Comparison of ENCODE assay signal across 23 mouse cellular contexts in genomic region chr19:12026606-12027005, GRCm38 (mm10). TPM values are rescaled to one million over a fixed set of nuclear protein-coding genes. Genes with fewer than 3 reads are reported as not detected.
DNase-seq lines count a peak whose midpoint lies in the region; ATAC-seq and TF ChIP-seq lines count a peak whose summit lies in the region.
"Had no signal": no experiment of that assay in that cellular context is flagged by ENCODE, and none has a peak within 500 bp of the region (broad histone marks: within the 10 kb centered on the region; RNA-seq: fewer than 3 reads in every experiment).

No protein-coding gene starts in this region.

- TF ChIP-seq POLR2A in thymus, adult 2 months (IDR thresholded peaks at IDR 0.05; ENCODE audit: control insufficient read depth, extremely low read depth, insufficient read depth, low read length, poor library complexity), result no peak

- H3K4me3 ChIP-seq in thymus, adult 2 months (ENCODE audit: control insufficient read depth, insufficient read depth, low read length), result no peak overlapping the region
- H3K4me3 ChIP-seq in G1E (ENCODE audit: low read depth, low read length), result no peak overlapping the region
- H3K4me3 ChIP-seq in left cerebral cortex, adult 2 months, result no peak overlapping the region
- H3K4me3 ChIP-seq: embryonic facial prominence, embryonic 15.5 days; forebrain, embryonic 10.5 days; heart, embryonic 15.5 days; intestine, embryonic 15.5 days; kidney, embryonic 15.5 days; limb, embryonic 13.5 days had no signal

- no peaks in the 10 kb centered on the region for H3K9me3 ChIP-seq in G1E (replicated peaks)
- H3K9me3 ChIP-seq: embryonic facial prominence, embryonic 15.5 days; forebrain, embryonic 10.5 days; heart, embryonic 15.5 days; intestine, embryonic 15.5 days; kidney, embryonic 15.5 days; limb, embryonic 13.5 days had no signal

- intact Hi-C loops in left cerebral cortex, adult 2 months (cut with DNase I), result no loop called here

- no peaks in the 10 kb centered on the region for H3K36me3 ChIP-seq in thymus, adult 2 months (ENCODE audit: control insufficient read depth, insufficient read depth, low read length)
- H3K36me3 ChIP-seq in G1E (replicated peaks), result no peaks in the 10 kb centered on the region
- H3K36me3 ChIP-seq: embryonic facial prominence, embryonic 15.5 days; forebrain, embryonic 10.5 days; heart, embryonic 15.5 days; intestine, embryonic 15.5 days; kidney, embryonic 15.5 days; limb, embryonic 13.5 days had no signal

- WGBS in thymus, adult 2 months, result 5% methylated on average over 2 of the region's 2 CpGs

- H3K27ac ChIP-seq in thymus, adult 2 months (ENCODE audit: control insufficient read depth, insufficient read depth, low read length), result no peak overlapping the region
- H3K27ac ChIP-seq in left cerebral cortex, adult 2 months, result no peak overlapping the region
- H3K27ac ChIP-seq: embryonic facial prominence, embryonic 15.5 days; forebrain, embryonic 10.5 days; heart, embryonic 15.5 days; intestine, embryonic 15.5 days; kidney, embryonic 15.5 days; limb, embryonic 13.5 days had no signal

- H3K27me3 ChIP-seq in thymus, adult 2 months (ENCODE audit: control insufficient read depth, insufficient read depth, low read length), result no peaks in the 10 kb centered on the region
- peaks cover 3% of the 10 kb centered on the region for H3K27me3 ChIP-seq in G1E (ENCODE audit: insufficient read depth, low read length)
- H3K27me3 ChIP-seq: embryonic facial prominence, embryonic 15.5 days; heart, embryonic 15.5 days; intestine, embryonic 15.5 days; kidney, embryonic 15.5 days; limb, embryonic 13.5 days had no signal

- ATAC-seq in G1E (ENCODE audit: extremely low read depth, insufficient number of reproducible peaks, low FRiP score, poor library complexity, severe bottlenecking), result 0 out of 2 replicates have a peak, but pooled peaks have one; percentile 15
- ATAC-seq in common myeloid progenitor, adult 5-6 weeks (replicated peaks; ENCODE audit: low read depth, poor library complexity, severe bottlenecking), result peak; percentile 87
- ATAC-seq in monocyte, adult 5-6 weeks (replicated peaks; ENCODE audit: insufficient number of reproducible peaks, low FRiP score, low TSS enrichment, poor library complexity, severe bottlenecking), result peak; percentile 68
- ATAC-seq: intestine, embryonic 15.5 days had no signal

- peak; percentile 4 for DNase-seq in thymus, adult 2 months
- no peak for DNase-seq in thymus, postnatal 4 days
- DNase-seq in G1E (ENCODE audit: low spot score), result no peak
- DNase-seq in left cerebral cortex, adult 2 months (ENCODE audit: extremely low spot score in 1 of 2, low spot score in 2 of 2), result no peak
- no peak for DNase-seq in spleen, postnatal 10 days (ENCODE audit: low spot score in 2 of 2)
- DNase-seq: cerebellum, postnatal 10 days; embryo, embryonic 11 days; heart, adult 18-20 months; lung, postnatal 14 days; right cerebral cortex, postnatal 14 days had no signal

- no peak for TF ChIP-seq CTCF in thymus, adult 2 months (IDR thresholded peaks at IDR 0.05; ENCODE audit: borderline replicate concordance, control insufficient read depth, extremely low read depth, insufficient read depth, low read length, poor library complexity)
- no peak for TF ChIP-seq CTCF in G1E (IDR thresholded peaks at IDR 0.05; ENCODE audit: low read depth, low read length)
- TF ChIP-seq CTCF in left cerebral cortex, adult 2 months (IDR thresholded peaks at IDR 0.05), result no peak

- no peaks in the 10 kb centered on the region for H3K4me1 ChIP-seq in thymus, adult 2 months (replicated peaks; ENCODE audit: control insufficient read depth, insufficient read depth, low read length)
- H3K4me1 ChIP-seq in G1E (ENCODE audit: insufficient read depth, low read depth, low read length), result no peaks in the 10 kb centered on the region
- H3K4me1 ChIP-seq: embryonic facial prominence, embryonic 15.5 days; forebrain, embryonic 10.5 days; heart, embryonic 15.5 days; intestine, embryonic 15.5 days; kidney, embryonic 15.5 days; limb, embryonic 13.5 days had no signal

RNA-seq across cellular contexts. Expression of gene Olfr1423, which starts 14.5 kb away (rescaled TPM):
- polyA plus RNA-seq in thymus, adult 2 months (2012; rRNA removed), result not detected in 2 replicates
- total RNA-seq in G1E (2014; fragmentation: Nextera tagmentation) (not detected in 2 replicates), G1E (2017) (0.05 and 0.12 TPM in 2 replicates)
- not detected in 2 replicates for polyA plus RNA-seq in G1E (2012)
- total RNA-seq in common myeloid progenitor, adult 5-6 weeks (2017), result not detected in 2 replicates
- 0.11 TPM in 1 of 3 replicates, not detected in the others for total RNA-seq in monocyte, adult 5-6 weeks (2017)
- not detected for total RNA-seq in left cerebral cortex, adult 2 months (2021)
- total RNA-seq: heart, adult 18-20 months had no signal
- polyA plus RNA-seq: embryonic facial prominence, embryonic 15.5 days; heart, embryonic 15.5 days; hindbrain, embryonic 11.5 days; intestine, embryonic 15.5 days; kidney, embryonic 15.5 days; large intestine, adult 2 months; limb, embryonic 13.5 days; neural tube, embryonic 14.5 days had no signal

RNA-seq across cellular contexts. Expression of gene Olfr1424, which starts 35.9 kb away (rescaled TPM):
- polyA plus RNA-seq in thymus, adult 2 months (2012; rRNA removed), result not detected in 2 replicates
- total RNA-seq in G1E (2014; fragmentation: Nextera tagmentation), result not detected in 2 replicates
- total RNA-seq in G1E (2017), result not detected in 2 replicates
- polyA plus RNA-seq in G1E (2012), result not detected in 2 replicates
- total RNA-seq in common myeloid progenitor, adult 5-6 weeks (2017), result not detected in 2 replicates
- total RNA-seq in monocyte, adult 5-6 weeks (2017), result 1.4 TPM in 1 of 3 replicates, not detected in the others
- not detected for total RNA-seq in left cerebral cortex, adult 2 months (2021)
- total RNA-seq: heart, adult 18-20 months had no signal
- polyA plus RNA-seq: embryonic facial prominence, embryonic 15.5 days; forebrain, embryonic 10.5 days; heart, embryonic 15.5 days; hindbrain, embryonic 11.5 days; intestine, embryonic 15.5 days; kidney, embryonic 15.5 days; large intestine, adult 2 months; limb, embryonic 13.5 days; liver, embryonic 16.5 days; midbrain, embryonic 11.5 days; neural tube, embryonic 14.5 days had no signal

RNA-seq across cellular contexts. Expression of gene Olfr1425, which starts 50.9 kb away (rescaled TPM):
- not detected in 2 replicates for polyA plus RNA-seq in thymus, adult 2 months (2012; rRNA removed)
- total RNA-seq in G1E (2014; fragmentation: Nextera tagmentation), result not detected in 2 replicates
- 0.17 and 0.44 TPM in 2 replicates for total RNA-seq in G1E (2017)
- polyA plus RNA-seq in G1E (2012), result not detected in 2 replicates
- not detected in 2 replicates for total RNA-seq in common myeloid progenitor, adult 5-6 weeks (2017)
- total RNA-seq in monocyte, adult 5-6 weeks (2017), result not detected in 3 replicates
- not detected for total RNA-seq in left cerebral cortex, adult 2 months (2021)
- total RNA-seq: heart, adult 18-20 months had no signal
- polyA plus RNA-seq: embryonic facial prominence, embryonic 15.5 days; forebrain, embryonic 10.5 days; heart, embryonic 15.5 days; hindbrain, embryonic 11.5 days; intestine, embryonic 15.5 days; kidney, embryonic 15.5 days; large intestine, adult 2 months; limb, embryonic 13.5 days; liver, embryonic 16.5 days; midbrain, embryonic 11.5 days; neural tube, embryonic 14.5 days had no signal

Comparison
In these comparisons a context has a peak if more than half of its experiments do, and no peak if none do; other contexts are left out.
1. ATAC-seq: peak in every context shown above with its lines; median percentile 87 in common myeloid progenitor, adult 5-6 weeks; 68 in monocyte, adult 5-6 weeks; 15 in G1E.